Mouse (Mus musculus) liver, postnatal 0 days (tissue): Measurements from ENCODE around the gene Hecw2.

Experiments
- CTCF ChIP-seq: sonication (generic); IDR thresholded peaks from 2 replicates; pipeline ENCODE4 v1.5.1; 2016; ENCODE audit warnings: antibody characterized with exemption, low read depth
- EP300 ChIP-seq: IDR thresholded peaks from 2 replicates; pipeline ENCODE4 v1.6.1; 2016; ENCODE audit warnings: antibody characterized with exemption, low read depth, mild to moderate bottlenecking

GRCm38 (mm10) chr1:53952395-53952794 is 242.6 kb downstream of the Hecw2 start:
- TF ChIP-seq EP300: no peak
- TF ChIP-seq CTCF: no peak
